Mouse (Mus musculus) neutrophil, adult 59 days (primary cell): ENCODE measurements around the gene Ncln. TPM values are rescaled to one million over a fixed set of nuclear protein-coding genes. Genes with fewer than 3 reads are reported as not detected.

Experiments used
- total RNA-seq, 2 experiments: library from RNA; stranded (reverse); gene quantifications; 1 replicate in 1 of 2; 2 replicates in 1 of 2; pipeline ENCODE4 v1.2.4; 2023

The Ncln gene
- total RNA-seq: 100 to 1,000 TPM; 112 to 133 TPM

DNA sequence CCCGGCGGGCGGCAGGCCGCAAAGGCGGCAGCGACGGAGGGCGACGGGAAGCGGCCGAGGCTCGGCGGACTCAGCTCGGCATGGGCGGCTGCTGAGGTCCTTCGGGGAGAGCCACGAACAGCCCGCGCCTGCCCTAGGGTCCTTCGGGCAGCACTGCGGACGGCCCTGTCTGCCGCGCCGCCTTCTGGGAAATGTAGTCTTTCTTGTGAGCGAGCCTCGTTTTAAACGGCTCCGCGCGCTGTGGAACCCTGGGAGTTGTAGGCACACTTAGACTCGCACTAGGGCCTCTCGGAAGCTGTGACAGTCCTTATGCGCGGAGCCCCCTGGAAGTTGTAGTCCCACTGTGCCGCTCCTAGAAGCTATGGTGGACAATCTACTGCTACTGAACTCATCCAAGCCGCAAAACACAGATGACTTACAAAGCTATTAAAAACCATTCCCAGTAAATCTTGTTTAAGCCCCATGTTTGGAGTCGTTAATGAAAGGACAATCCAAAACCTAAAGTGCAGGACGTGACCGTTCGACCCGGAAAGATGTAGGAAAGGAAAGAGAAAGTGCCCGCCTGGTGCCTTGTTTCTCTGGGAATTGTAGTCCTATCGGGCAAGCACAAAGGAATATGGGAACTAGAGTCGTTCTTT, at the start of gene Ncln:
Gene Ncln (minus strand): TSS at position 129 of the 638 bp plus-strand sequence.

DNA sequence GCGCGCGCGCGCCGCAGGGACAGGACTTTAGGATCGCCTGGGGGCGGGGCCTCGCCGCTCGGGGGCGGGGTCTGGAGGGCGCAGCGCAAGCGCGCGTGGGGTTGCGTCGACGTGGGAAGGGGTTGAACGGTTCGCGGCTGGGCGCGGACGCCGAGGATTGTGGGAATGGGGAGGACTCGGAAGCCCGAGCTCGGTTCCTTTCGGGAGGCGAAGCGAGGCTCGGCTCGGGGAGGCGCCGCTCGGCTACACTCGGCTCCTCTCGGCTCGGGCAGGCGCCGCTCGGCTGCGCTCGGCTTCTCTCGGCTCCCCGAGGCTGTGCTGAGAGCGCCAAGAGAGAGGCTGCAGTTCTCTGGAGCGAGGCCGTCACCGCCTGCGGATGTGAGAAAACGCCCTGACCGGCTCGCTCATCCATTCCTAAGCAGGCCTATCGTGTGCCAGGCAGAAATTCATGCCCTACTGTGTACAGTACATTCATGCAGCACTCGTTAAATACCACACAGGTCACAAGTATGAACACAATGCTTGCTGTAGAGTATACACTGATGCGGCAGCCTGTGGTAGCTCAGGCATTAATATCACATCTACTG, 49.1 kb upstream of the Ncln start, which contains the start of gene Gna11:
Gene Gna11 (minus strand): TSS at position 30 of the 587 bp plus-strand sequence.

DNA sequence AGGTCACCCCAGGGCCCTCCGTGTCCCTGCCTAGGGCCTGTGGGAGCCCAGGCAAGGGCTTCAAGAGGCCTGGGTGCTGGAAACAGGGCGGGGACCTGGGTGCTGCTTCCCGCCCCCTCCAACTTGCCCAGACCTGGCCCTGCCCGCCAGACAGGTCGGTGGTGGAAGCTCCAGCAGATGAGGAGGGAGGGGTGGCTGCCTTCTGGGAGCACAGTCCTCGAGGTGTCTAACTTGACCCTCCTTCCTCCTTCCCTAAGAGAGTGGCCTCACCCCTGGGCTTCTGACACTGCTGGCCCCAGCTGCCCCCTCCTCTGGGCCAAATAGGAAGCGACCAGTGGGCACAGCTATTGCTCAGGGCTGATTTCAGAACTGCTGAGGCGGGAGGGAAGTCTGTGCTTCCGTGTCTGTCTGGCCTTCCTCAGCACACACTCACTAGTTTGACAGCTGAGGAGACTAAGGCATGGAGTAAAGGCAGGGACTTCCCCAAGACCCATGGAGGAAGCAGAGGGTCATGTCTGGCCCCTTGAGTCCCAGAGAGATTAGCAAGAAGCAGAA, 27.9 kb upstream of the Ncln start, which contains the start of gene Gna15:
Gene Gna15 (minus strand): TSS at position 175 of the 555 bp plus-strand sequence.

DNA sequence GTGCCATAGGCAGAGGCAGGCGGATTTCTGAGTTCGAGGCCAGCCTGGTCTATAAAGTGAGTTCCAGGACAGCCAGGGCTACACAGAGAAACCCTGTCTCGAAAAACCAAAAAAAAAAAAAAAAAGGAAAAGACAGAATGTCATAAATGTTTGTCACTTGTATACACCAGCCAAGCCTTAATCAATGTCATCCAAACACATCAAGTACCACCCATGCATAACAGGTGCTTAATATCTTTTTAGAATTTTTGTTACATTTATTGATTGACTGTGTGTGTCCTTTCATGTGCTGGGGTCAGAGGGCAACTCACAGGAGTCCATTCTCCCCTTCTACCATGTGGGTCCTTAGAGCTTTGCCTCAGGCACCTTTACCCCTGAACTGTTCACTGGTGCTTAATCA, 3.8 kb upstream of the Ncln start, which contains the start of gene S1pr4:
Gene S1pr4 (minus strand): TSS at position 101 of the 400 bp plus-strand sequence.

DNA sequence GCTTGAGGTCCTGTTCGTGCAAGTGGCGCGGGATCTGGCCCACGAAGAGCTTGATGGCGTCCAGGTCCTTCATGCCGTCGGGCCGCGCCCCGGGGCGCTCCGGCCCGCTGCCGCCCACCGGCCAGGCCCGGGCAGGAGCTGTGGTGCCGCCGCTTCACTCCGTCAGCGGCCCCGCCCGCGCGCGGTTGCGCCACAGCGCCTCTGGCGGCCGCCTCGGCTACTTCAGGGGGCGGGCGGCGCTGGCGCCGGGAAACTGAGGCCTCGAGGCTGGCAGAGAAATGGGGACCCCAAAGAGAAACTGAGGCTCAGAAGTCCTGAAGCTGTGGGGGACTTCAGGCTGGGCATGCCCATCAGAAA, 13.7 kb downstream of the Ncln start, which contains the start of gene Celf5:
Gene Celf5 (minus strand): TSS at position 177 of the 357 bp plus-strand sequence.

DNA sequence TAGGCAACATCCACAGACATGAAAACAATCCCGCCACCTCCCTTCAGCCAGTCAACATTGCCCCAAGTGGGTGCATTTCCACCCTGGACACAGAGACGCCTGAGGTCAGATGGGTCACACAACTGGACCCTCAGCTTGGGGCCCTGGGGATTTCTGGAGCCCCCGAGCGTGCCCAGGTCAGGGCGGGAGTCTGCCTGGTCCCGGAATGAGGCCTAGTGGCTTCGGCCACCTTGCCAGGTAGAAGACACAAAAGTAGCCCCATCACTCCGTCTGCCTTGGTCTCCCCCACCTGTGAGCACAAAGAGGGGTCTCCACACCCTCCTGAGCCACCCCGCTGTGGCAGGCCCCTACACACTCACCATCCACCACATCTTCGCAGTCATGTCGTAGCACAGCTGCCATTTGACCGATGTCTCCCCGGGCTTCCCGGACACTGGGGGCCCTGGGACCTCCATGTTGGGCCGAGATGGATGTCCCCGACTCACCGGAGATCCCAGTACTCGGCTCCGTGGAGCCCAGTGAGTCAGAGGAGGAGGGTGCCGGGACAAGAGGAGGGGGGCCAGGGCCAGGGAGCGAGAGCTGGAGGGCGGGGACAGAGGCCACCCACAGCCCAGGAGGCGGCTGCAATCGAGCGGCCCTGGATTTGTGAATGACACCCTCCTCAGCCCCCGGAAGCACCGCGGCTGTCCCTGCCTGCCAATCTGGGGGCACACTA, 40.9 kb downstream of the Ncln start, which contains the start of gene Nfic:
Gene Nfic (minus strand): TSS at position 455 of the 715 bp plus-strand sequence.

Other genes starting within 250 kb of the Ncln start
- 10 to 100 TPM in 1 of 2 experiments, 1 to 10 TPM in 1; 5.1 to 10.3 TPM for gene Matk, start 243.5 kb downstream of the Ncln start, total RNA-seq
- 10 to 100 TPM; 33.8 to 41.6 TPM for gene Mrpl54, start 229.5 kb downstream of the Ncln start, total RNA-seq
- gene Apba3, start 229.4 kb downstream of the Ncln start, total RNA-seq: 10 to 100 TPM; 26.1 to 28.4 TPM
- gene Tjp3, start 204.8 kb downstream of the Ncln start, total RNA-seq: 1 to 10 TPM; 5.1 to 5.4 TPM
- 10 to 100 TPM; 92.2 TPM for gene Pip5k1c, start 203.4 kb downstream of the Ncln start, total RNA-seq
- gene Cactin, start 175.3 kb downstream of the Ncln start, total RNA-seq: 10 to 100 TPM; 25.0 to 30.3 TPM
- gene Tbxa2r, start 167.7 kb downstream of the Ncln start, total RNA-seq: under 1 TPM; 0.49 to 0.58 TPM
- gene Gipc3, start 153.1 kb downstream of the Ncln start, total RNA-seq: not detected
- 10 to 100 TPM; 41.7 to 57.4 TPM for gene Hmg20b, start 145.9 kb downstream of the Ncln start, total RNA-seq
- 10 to 100 TPM; 16.0 to 20.4 TPM for gene Mfsd12, start 138.9 kb downstream of the Ncln start, total RNA-seq
- 1 to 10 TPM; 4.5 to 5.1 TPM for gene 4930404N11Rik, start 130.6 kb downstream of the Ncln start, total RNA-seq
- gene Fzr1, start 117.9 kb downstream of the Ncln start, total RNA-seq: 10 to 100 TPM; 49.9 to 55.8 TPM
- gene Dohh, start 112.0 kb downstream of the Ncln start, total RNA-seq: 10 to 100 TPM; 16.9 to 19.6 TPM
- gene Gm48551, start 111.9 kb downstream of the Ncln start, total RNA-seq: 1 to 10 TPM in 1 of 2 experiments, under 1 TPM in 1; 0.35 to 1.0 TPM
- not detected for gene Gm48552, start 107.4 kb downstream of the Ncln start, total RNA-seq
- gene Smim24, start 103.3 kb downstream of the Ncln start, total RNA-seq: 1 to 10 TPM; 5.6 to 9.3 TPM
- 10 to 100 TPM; 59.7 to 65.2 TPM for gene Nfic, start 40.8 kb downstream of the Ncln start, total RNA-seq
- gene Celf5, start 13.7 kb downstream of the Ncln start, total RNA-seq: under 1 TPM in 1 of 2 experiments, not detected in 1; 0.46 TPM
- 10 to 100 TPM; 68.9 to 87.5 TPM for gene S1pr4, start 3.7 kb upstream of the Ncln start, total RNA-seq
- gene Gna15, start 27.8 kb upstream of the Ncln start, total RNA-seq: 10 to 100 TPM; 36.8 to 37.6 TPM
- gene Gna11, start 48.8 kb upstream of the Ncln start, total RNA-seq: 10 to 100 TPM in 1 of 2 experiments, 1 to 10 TPM in 1; 9.7 to 13.9 TPM
- gene Aes, start 63.1 kb upstream of the Ncln start, total RNA-seq: 100 to 1,000 TPM; 319 to 329 TPM
- gene Tle2, start 78.2 kb upstream of the Ncln start, total RNA-seq: 1 to 10 TPM; 1.1 to 1.9 TPM
- gene Tle6, start 104.7 kb upstream of the Ncln start, total RNA-seq: 1 to 10 TPM; 3.0 to 4.4 TPM
- 1 to 10 TPM; 1.0 to 1.3 TPM for gene BC025920, start 109.9 kb upstream of the Ncln start, total RNA-seq
- 10 to 100 TPM; 13.2 to 14.2 TPM for gene Sirt6, start 131.4 kb upstream of the Ncln start, total RNA-seq
- gene Ankrd24, start 132.1 kb upstream of the Ncln start, total RNA-seq: 1 to 10 TPM; 1.1 to 1.6 TPM
- gene Gm10778, start 152.7 kb upstream of the Ncln start, total RNA-seq: 1 to 10 TPM; 1.0 to 1.2 TPM
- gene Zfp433, start 208.4 kb upstream of the Ncln start, total RNA-seq: 1 to 10 TPM; 3.5 to 5.1 TPM